Mouse (Mus musculus) brain, adult 10 weeks (tissue): ENCODE data around the gene Cuzd1. TPM values are rescaled to one million over a fixed set of nuclear protein-coding genes. Genes with fewer than 3 reads are reported as not detected.

ENCODE experiments used
- polyA plus RNA-seq: library from polyadenylated mRNA; stranded (reverse); fragments of 350-450 nt; fragmentation: Illumina TruSeq; extraction: RNeasy Lipid Tissue Mini Kit (QIAGEN cat#74804); gene quantifications from one replicate; pipeline ENCODE4 v1.2.3, GENCODE M21; 2015; ENCODE audit warnings: low read depth, low replicate concordance

Cuzd1 gene
- 0.71 TPM for polyA plus RNA-seq

DNA sequence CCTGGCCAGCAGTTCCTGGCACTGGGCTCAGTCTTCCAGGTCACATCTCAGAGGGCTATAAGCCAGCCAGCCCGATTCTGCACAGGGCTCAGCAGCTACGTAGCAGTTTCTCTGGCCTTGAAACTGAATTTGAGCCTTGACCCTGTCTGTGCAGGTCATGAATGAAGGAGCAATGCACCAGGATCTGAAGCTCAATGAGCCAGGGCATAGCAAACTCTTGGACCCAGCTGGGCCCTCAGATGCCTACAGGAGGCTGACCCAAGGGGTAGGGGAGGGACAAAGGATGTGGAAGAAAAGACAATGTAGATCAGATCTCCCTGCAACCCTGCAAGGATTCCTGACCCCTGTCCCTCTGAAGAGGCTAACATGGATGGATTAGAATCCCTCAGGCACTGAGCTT lies at the start of gene Cuzd1:
Gene Cuzd1 (minus strand): TSS at position 101 of the 400 bp plus-strand sequence.

DNA sequence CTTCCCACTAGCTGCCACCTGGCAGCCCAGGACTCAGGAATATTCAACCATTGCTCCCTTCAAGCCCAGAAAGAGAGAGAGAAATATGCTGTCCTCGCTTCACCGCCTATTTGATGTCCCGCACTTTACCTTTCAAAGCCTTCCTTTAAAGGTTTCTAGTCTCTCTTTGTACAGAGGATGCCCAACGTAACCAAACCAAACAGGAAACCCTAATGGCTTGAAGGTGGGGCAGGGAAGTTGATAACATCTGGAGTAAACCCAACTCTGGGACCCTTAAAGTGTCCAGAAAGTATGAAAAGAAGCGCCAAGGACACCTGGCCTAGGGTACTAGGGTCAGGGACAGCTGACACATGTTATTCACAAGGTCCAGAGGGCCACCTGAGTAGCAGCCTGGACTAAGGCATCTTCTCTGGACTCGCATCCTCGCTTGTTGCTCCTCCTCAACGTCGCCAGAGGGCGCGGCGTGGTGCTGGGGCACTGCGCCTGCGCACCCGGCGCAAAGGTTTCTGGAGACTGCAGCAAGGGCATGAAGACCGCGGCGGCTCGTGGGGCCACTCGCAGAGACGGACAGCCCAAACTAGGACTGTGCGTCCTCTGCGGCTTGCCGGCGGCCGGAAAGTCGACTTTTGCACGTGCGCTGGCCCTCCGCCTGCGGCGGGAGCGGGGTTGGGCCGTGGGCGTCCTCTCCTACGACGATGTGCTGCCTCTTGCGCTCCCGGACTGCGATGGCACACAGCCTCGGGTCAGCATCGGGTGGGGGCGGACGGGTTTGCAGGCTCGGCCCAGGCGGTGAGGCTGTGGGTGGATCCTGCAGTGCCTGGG lies 48.8 kb upstream of the Cuzd1 start, which contains the start of gene Pstk:
Gene Pstk (plus strand): TSS at position 494 of the 822 bp plus-strand sequence.

DNA sequence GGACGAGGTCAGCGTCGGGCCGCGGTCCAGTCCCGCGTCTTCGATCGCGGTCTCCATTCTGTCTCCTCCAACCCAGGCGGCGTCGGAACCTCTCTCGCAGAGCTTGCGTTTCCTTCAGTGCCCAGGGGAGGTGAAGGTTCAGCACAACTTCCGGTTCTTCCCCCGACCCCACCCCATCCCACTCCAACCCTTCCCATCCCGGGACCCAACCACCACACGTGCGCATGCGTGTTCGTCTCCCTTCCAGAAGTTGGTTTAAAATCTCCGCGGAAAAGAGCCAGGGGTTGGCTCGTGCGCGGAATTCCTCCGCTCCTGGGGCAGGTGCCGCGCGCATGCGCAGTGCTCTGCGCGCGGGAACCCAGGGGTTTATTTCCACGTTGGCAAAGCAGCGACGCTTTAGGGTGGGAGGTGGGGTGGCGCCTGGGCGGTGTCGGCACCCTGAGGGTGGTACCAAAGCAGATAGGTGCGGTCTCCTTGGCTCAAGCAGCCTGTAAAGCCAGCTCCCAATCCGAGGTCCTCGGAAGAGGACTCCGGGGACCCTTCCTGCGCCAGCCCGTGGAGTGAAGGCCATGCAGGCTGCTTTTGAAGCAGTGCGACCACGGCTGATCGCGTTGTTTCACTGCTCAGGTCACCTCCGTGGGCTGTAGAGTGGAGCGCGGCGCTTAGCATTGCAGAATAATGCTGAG lies 40.7 kb upstream of the Cuzd1 start, which contains the start of gene 2310057M21Rik:
Gene 2310057M21Rik (minus strand): TSS at position 145 of the 686 bp plus-strand sequence.

DNA sequence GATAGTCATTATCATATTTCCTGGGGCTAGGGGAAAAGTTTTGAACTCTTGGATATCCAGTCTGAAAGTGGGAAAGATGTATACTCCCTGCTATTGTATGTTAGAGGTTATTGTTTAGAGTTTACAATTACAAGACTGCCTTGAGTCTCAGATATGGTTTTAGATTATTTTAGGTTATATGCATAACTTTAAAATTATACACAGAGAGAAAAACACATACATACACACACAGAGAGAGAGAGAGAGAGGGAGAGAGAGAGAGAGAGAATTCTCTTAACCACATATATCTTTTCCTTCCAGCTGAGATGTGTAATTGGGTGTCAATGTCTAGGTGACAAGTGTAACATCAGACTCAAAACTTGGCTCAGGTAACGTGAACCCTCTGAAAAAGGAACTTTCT lies 11.5 kb upstream of the Cuzd1 start, which contains the start of gene Fam24a:
Gene Fam24a (plus strand): TSS at position 301 of the 400 bp plus-strand sequence.

DNA sequence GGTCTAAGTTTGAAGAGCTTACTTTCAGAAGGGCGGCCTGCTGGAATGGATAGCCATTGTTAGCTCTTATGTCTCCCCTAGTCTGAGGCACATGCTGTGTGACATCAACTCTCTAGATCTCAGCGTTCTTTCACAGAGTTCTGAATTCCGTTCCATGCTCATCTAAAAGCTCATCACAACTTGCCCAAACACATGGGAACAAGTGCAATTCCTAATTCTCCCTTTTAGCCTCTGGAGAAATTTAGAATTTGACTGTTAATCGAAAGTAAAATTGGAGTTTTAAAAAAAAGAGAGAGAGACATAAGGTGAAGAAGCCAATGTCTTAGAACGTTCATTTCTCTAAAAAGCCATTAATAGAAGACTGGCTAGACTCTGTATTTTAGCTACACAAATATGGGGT lies 7.3 kb upstream of the Cuzd1 start, which contains the start of gene Fam24b:
Gene Fam24b (minus strand): TSS at position 101 of the 400 bp plus-strand sequence.

Other genes with a start within 250 kb of the Cuzd1 start
- not detected for gene 4933402N03Rik, start 176.0 kb downstream of the Cuzd1 start, polyA plus RNA-seq
- not detected for gene 5430419D17Rik, start 147.9 kb downstream of the Cuzd1 start, polyA plus RNA-seq
- gene Fam24b, start 7.2 kb upstream of the Cuzd1 start, polyA plus RNA-seq = not detected
- not detected for gene Fam24a, start 11.6 kb upstream of the Cuzd1 start, polyA plus RNA-seq
- gene 2310057M21Rik, start 40.5 kb upstream of the Cuzd1 start, polyA plus RNA-seq = 20.4 TPM
- gene Pstk, start 48.8 kb upstream of the Cuzd1 start, polyA plus RNA-seq = 72.4 TPM
- gene Ikzf5, start 88.2 kb upstream of the Cuzd1 start, polyA plus RNA-seq = 19.6 TPM
- gene Acadsb, start 88.3 kb upstream of the Cuzd1 start, polyA plus RNA-seq = 89.5 TPM
- not detected for gene Hmx3, start 220.6 kb upstream of the Cuzd1 start, polyA plus RNA-seq
- gene Hmx2, start 226.5 kb upstream of the Cuzd1 start, polyA plus RNA-seq = not detected
- 76.4 TPM for gene Bub3, start 237.9 kb upstream of the Cuzd1 start, polyA plus RNA-seq